Mouse (Mus musculus) ES-CJ7 (cell line): ENCODE data around the gene Slc9a4.
"Not testable (repeated sequence)": the region's sequence is repeated elsewhere in the genome, so short reads cannot be mapped to it uniquely, and the experiment has no call there.

Experiments used
- DNase-seq: peaks from one replicate; pipeline ENCODE4 v3.0.0; 2011; ENCODE audit warnings: low read depth, low spot score

Gene Slc9a4

GRCm38 (mm10) chr1:40579784-40580183 is at the start of gene Slc9a4:
Gene Slc9a4, plus strand, starts transcription at chr1:40580081.
- DNase-seq, result peak; percentile 59

GRCm38 (mm10) chr1:40537577-40537976 is 42.3 kb upstream of the Slc9a4 start:
- no peak for DNase-seq

GRCm38 (mm10) chr1:40544650-40545049 is 35.2 kb upstream of the Slc9a4 start:
- peak; percentile 60 for DNase-seq

GRCm38 (mm10) chr1:40546645-40547044 is 33.2 kb upstream of the Slc9a4 start:
- no peak for DNase-seq

DNA sequence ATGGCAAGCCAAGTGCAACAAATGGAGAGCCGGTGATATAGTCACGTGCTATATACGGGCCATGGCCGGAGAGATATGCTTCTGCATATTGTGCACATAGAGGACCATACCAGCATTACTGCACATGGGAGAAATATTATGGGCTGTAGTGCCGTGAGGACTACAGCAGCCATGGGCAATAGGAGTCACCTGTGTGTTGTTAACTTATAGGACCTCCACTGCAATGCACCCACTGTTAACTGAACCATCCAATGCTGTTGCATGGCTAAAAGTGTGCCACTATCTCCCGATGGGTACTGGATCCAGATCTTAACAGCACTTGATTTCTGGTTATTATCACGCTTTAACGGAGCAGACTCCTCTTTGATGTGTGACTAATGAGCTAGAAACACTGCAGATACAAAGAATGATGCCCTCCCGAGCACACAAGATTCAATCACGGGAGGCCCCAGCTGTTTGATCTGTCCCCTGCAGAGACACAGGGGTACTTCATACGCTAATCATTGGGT is 32.8 kb upstream of the Slc9a4 start:
- DNase-seq, result no peak

- DNase-seq, result no peak
Observed at GRCm38 (mm10) chr1:40547762-40548161, 32.1 kb upstream of the Slc9a4 start.

DNA sequence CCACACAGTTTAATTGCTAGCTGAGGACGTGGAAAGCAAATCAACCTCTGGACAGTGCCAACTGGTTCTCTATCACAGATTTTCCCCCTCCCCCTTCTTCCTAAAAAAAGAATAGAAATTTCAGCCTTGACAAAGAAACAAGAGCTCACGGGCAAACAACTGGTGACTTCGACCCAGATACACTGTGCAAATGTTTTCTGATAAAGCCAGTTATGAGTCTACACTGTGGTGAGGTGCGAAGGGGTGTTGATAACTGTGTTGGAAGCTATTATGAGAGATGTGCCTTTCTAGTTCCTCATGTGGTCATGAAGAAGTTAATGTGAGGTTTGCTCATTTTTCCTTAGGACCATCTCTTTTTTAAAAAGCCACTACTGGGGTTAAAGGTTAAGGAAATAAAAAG is 10.5 kb upstream of the Slc9a4 start:
- no peak for DNase-seq

GRCm38 (mm10) chr1:40580269-40580668 is 388 bp downstream of the Slc9a4 start:
- no peak for DNase-seq

- DNase-seq, result no peak
Observed at GRCm38 (mm10) chr1:40586776-40587175, 6.9 kb downstream of the Slc9a4 start.

DNA sequence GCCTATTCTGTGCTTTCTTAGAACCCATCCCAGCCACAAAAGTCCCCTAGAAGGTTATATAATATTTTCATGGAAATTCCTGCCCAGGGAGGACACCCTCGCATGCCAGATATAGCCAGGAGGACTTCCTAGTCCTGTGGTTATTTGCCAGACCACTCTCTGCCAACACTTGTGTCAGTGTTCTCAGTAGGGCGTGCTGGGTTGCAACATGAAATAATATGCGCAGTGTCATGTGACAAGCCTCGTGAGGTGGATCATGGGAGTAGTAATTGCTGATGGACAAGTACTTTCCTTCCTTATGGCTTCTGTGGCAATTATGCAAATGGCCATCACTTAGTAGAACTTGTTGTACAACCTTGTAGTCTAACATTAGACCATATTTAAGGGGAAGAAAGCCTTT is 11.1 kb downstream of the Slc9a4 start:
- no peak for DNase-seq

- no peak for DNase-seq
Observed at GRCm38 (mm10) chr1:40597822-40598221, 17.9 kb downstream of the Slc9a4 start.

DNA sequence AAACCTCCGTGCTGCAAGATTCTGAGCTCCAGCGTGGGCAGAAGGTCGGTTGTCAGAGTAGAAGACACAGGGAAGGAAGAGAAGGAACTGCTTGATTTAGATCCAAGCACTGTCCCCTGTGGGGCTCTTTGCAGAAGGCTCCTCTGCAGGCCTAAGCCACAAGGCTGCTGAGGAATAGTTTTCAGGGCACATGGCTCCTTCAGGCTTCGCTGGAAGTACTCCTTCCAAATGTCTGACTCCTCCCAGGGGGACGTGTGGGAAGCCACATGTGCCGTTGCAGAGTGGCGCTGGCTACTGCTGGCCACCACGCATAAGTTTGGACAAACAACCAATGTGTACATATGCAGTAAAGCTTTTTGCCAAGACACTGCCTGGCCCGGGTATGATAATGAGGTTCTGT is 19.8 kb downstream of the Slc9a4 start:
- DNase-seq, result not testable (repeated sequence)

GRCm38 (mm10) chr1:40600394-40601327 is 20.8 kb downstream of the Slc9a4 start:
- no peak for DNase-seq

DNA sequence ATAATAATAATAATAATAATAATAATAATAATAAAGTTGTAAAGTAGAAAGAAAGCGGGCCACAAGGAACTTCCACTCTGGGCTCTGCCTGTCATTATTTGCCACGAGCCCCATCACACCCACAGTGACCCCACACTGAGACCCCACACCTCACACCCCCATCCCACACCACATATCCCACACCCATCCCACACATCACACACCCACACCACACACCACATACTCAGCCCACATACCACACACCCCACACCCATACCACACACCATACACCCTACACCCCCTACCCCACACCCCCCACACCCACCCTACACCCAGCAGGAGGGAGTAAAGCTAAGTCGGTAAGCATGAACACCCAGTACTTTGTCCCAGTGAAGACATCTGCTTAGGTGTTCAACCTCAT is 21.6 kb downstream of the Slc9a4 start:
- DNase-seq, result no peak

- DNase-seq, result no peak
Observed at GRCm38 (mm10) chr1:40613219-40613618, 33.3 kb downstream of the Slc9a4 start.

GRCm38 (mm10) chr1:40619093-40619492 is 39.2 kb downstream of the Slc9a4 start:
- peak; percentile 12 for DNase-seq

DNA sequence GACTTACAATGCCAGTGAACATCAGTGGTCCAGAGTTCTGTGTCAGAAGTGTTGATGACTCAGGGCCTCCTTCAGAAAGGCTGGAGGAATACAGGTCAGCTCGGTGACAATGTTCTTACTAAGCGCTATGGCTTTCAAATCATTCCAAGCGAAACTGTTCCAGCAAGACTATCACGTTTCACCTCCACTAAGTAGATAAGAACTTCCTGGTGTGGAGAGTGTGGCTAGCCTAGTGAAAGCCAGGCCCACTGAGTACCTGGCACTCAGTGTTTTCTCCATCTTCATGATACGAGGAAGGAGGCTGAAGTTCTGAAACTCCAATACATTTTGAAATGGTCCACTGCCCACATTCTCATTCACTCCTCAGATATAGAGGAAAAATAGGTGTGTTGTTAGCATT is 40.0 kb downstream of the Slc9a4 start:
- DNase-seq, result no peak

DNA sequence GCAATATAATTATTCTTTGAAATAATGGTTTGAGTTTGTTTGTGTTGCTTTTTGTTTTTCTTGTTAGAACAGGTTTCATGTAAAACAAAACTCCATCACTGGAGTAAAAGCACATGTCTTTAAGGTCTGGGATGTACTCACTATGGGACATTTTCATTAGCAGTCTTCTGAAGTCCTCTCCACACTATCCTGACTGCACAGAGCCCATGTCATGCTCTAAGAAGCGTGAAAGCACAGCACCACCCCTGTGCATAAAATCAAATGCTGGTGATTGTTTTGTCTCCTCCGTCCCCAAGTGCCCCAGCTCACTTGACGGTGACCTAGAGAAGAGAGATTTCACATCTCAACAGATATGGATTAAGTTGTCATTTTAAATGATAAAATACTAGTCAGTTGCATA is 45.1 kb downstream of the Slc9a4 start:
- no peak for DNase-seq

DNA sequence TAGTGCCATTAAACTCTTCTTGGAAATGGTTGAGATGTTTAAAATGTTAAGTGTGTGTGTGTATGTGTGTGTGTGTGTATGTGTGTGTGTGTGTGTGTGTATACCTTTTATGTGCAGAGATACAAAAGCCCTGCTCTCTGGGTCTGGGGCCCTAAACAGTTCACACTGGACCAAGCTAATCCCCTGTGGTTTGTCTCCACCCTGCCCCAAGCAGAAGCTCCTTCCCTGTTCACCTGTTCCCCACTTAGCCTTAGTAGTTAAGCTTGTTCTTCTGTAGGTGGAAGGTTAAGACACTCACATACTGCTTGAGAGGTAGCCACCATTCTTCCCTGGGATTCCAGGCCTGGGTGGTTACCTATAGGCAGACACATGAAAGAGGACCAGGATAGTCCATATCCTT is 47.1 kb downstream of the Slc9a4 start:
- no peak for DNase-seq

- no peak for DNase-seq
Observed at GRCm38 (mm10) chr1:40628443-40628842, 48.6 kb downstream of the Slc9a4 start.

- peak; percentile 7 for DNase-seq
Observed at GRCm38 (mm10) chr1:40632407-40633062, 52.7 kb downstream of the Slc9a4 start.

- no peak for DNase-seq
Observed at GRCm38 (mm10) chr1:40634608-40635007, 54.7 kb downstream of the Slc9a4 start.

- DNase-seq, result no peak
Observed at GRCm38 (mm10) chr1:40648234-40648633, 68.4 kb downstream of the Slc9a4 start.
